Mouse (Mus musculus): ENCODE measurements around the gene Fem1a. TPM values are rescaled to one million over a fixed set of nuclear protein-coding genes. Genes with fewer than 3 reads are reported as not detected.
A peak's percentile ranks its signal among the peaks of the same experiment; 100 is the strongest.

Fem1a gene
- total and polyA plus RNA-seq, 2 experiments from 2014 or later = 37.1 to 82.1 TPM

DNA sequence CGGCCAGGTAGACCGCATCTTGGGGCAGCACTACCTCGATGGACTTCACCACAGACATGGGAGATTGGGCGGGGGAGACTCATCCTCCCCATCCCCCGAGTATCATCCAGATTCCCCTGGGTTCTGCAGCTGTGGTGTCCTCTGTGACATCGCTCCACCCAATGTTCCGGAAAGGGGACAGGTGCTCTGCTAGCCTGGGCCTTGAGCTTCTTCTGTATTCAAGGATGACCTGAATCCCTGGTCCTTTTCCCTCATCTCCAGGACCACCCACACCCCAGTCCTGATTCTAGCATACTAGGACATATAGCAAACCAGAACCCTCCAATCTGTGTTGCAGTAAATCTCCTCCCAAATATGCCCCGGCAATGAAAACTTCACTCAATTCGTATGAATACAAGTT, 43.6 kb downstream of the Fem1a start, which contains the start of gene Arrdc5:
Gene Arrdc5, minus strand, starts transcription at position 101 of the 400 bp plus-strand sequence.
- 86% methylated on average over 9 of the region's 9 CpGs for WGBS
- Histone ChIP-seq H3K27ac (ENCODE audit: low read depth) (no peak within 1 kb of the TSS), H3K4me1 (ENCODE audit: control insufficient read depth, insufficient read depth) (peaks cover 19% of the 10 kb centered on the region), H3K4me3 (ENCODE audit: low read depth, low read length) (no peak within 1 kb of the TSS), H3K9ac (replicated peaks; ENCODE audit: low read depth, low read length) (no peak within 1 kb of the TSS), H3K9me3 (replicated peaks; ENCODE audit: control insufficient read depth, low read length) (no peaks in the 10 kb centered on the region), H3K27me3 (ENCODE audit: control insufficient read depth, insufficient read depth, low read length) (no peaks in the 10 kb centered on the region), H3K36me3 (replicated peaks; ENCODE audit: control insufficient read depth, insufficient read depth, low read length) (no peaks in the 10 kb centered on the region), H3K4me2 (ENCODE audit: low read depth, low read length) (no peak within 1 kb of the TSS)
- ATAC-seq (ENCODE audit: insufficient read depth, low read depth) (no peak), DNase-seq (ENCODE audit: low spot score) (no peak)
- TF ChIP-seq CTCF (IDR thresholded peaks at IDR 0.05; ENCODE audit: low read depth) (no peak), EP300 (IDR thresholded peaks at IDR 0.05; ENCODE audit: low read depth) (no peak)

- no peak for DNase-seq (ENCODE audit: low spot score)
- 0 out of 2 replicates have a peak, but pooled peaks have one; percentile 18 for ATAC-seq (ENCODE audit: insufficient read depth, low read depth)
- WGBS = 30% methylated on average over 13 of the region's 13 CpGs
- no peaks in the 10 kb centered on the region for H3K36me3 ChIP-seq (replicated peaks; ENCODE audit: control insufficient read depth, insufficient read depth, low read length)
- H3K27me3 ChIP-seq (ENCODE audit: control insufficient read depth, insufficient read depth, low read length) = no peaks in the 10 kb centered on the region
- peaks cover 22% of the 10 kb centered on the region for H3K4me1 ChIP-seq (ENCODE audit: control insufficient read depth, insufficient read depth)
- TF ChIP-seq CTCF (IDR thresholded peaks at IDR 0.05; ENCODE audit: low read depth) (no peak), EP300 (IDR thresholded peaks at IDR 0.05; ENCODE audit: low read depth) (no peak)
- H3K9me3 ChIP-seq (replicated peaks; ENCODE audit: control insufficient read depth, low read length) = no peaks in the 10 kb centered on the region
- H3K4me3 ChIP-seq (ENCODE audit: low read depth, low read length) = peak overlapping the region; percentile 90; the same call in 1 of the 2 replicates
- H3K27ac ChIP-seq (ENCODE audit: low read depth) = peak overlapping the region; percentile 82
- no peak overlapping the region; the same call in 1 of the 2 replicates for H3K9ac ChIP-seq (replicated peaks; ENCODE audit: low read depth, low read length)
- peak overlapping the region; percentile 100 for H3K4me2 ChIP-seq (ENCODE audit: low read depth, low read length)
These were observed 45.9 kb downstream of the Fem1a start for GRCm38 (mm10) chr17:56302363-56302996.

- peaks cover 22% of the 10 kb centered on the region for H3K4me1 ChIP-seq (ENCODE audit: control insufficient read depth, insufficient read depth)
- DNase-seq (ENCODE audit: low spot score) = peak; percentile 82
- no peaks in the 10 kb centered on the region for H3K27me3 ChIP-seq (ENCODE audit: control insufficient read depth, insufficient read depth, low read length)
- no peaks in the 10 kb centered on the region for H3K36me3 ChIP-seq (replicated peaks; ENCODE audit: control insufficient read depth, insufficient read depth, low read length)
- peak within 1 kb of the TSS; percentile 82 for H3K27ac ChIP-seq (ENCODE audit: low read depth)
- TF ChIP-seq EP300 (IDR thresholded peaks at IDR 0.05; ENCODE audit: low read depth) (no peak), CTCF (IDR thresholded peaks at IDR 0.05; ENCODE audit: low read depth) (no peak)
- ATAC-seq (ENCODE audit: insufficient read depth, low read depth) = peak; percentile 72
- whole genome bisulfite sequencing = under 1% methylated on average over 43 of the region's 43 CpGs
- no peaks in the 10 kb centered on the region for H3K9me3 ChIP-seq (replicated peaks; ENCODE audit: control insufficient read depth, low read length)
- H3K9ac ChIP-seq (replicated peaks; ENCODE audit: low read depth, low read length) = peak within 1 kb of the TSS; percentile 65
- peak within 1 kb of the TSS; percentile 100 for H3K4me2 ChIP-seq (ENCODE audit: low read depth, low read length)
- H3K4me3 ChIP-seq (ENCODE audit: low read depth, low read length) = peak within 1 kb of the TSS; percentile 90
These were observed 46.7 kb downstream of the Fem1a start, which contains the start of gene Uhrf1 for GRCm38 (mm10) chr17:56303160-56303846. TSS of gene Uhrf1 (plus strand) at chr17:56303321.

- peak overlapping the region; percentile 90 for H3K4me3 ChIP-seq (ENCODE audit: low read depth, low read length)
- peak overlapping the region; percentile 100 for H3K4me2 ChIP-seq (ENCODE audit: low read depth, low read length)
- peaks cover 22% of the 10 kb centered on the region for H3K4me1 ChIP-seq (ENCODE audit: control insufficient read depth, insufficient read depth)
- H3K27ac ChIP-seq (ENCODE audit: low read depth) = peak overlapping the region; percentile 82
- peak overlapping the region; percentile 65 for H3K9ac ChIP-seq (replicated peaks; ENCODE audit: low read depth, low read length)
- H3K9me3 ChIP-seq (replicated peaks; ENCODE audit: control insufficient read depth, low read length) = no peaks in the 10 kb centered on the region
- 0 out of 2 replicates have a peak, but pooled peaks cover 5% of the 10 kb centered on the region for H3K36me3 ChIP-seq (replicated peaks; ENCODE audit: control insufficient read depth, insufficient read depth, low read length)
- peak; percentile 42; the same call in 1 of the 2 replicates for TF ChIP-seq EP300 (IDR thresholded peaks at IDR 0.05; ENCODE audit: low read depth)
- TF ChIP-seq CTCF (IDR thresholded peaks at IDR 0.05; ENCODE audit: low read depth) = no peak
- DNase-seq (ENCODE audit: low spot score) (peak; percentile 94), ATAC-seq (ENCODE audit: insufficient read depth, low read depth) (peak; percentile 94)
- no peaks in the 10 kb centered on the region for H3K27me3 ChIP-seq (ENCODE audit: control insufficient read depth, insufficient read depth, low read length)
- WGBS = under 1% methylated on average over 67 of the region's 68 CpGs
These were observed 47.4 kb downstream of the Fem1a start for GRCm38 (mm10) chr17:56303847-56304586.

DNA sequence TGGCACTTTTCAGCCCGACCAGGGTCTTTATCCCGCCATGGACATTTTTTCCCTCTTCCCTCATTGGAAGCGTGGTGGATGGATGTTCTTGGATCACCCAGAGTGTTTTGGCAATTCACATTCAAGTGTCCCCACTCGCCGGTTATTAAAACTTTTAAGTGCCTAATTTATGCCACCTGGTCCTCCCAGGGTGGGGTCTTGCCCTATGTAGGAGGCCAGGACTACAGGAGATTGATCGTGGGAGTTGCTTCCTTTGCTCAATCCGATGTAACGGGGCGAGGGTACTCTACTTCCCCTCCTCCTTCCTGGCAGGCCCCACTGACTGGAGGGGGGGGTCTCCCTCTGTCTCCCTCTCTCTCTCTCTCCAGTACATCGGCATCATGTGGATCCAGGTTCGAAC, 48.1 kb downstream of the Fem1a start:
- H3K4me2 ChIP-seq (ENCODE audit: low read depth, low read length) = peak overlapping the region; percentile 100
- H3K27ac ChIP-seq (ENCODE audit: low read depth) = no peak overlapping the region
- 0 out of 2 replicates have a peak, but pooled peaks cover 8% of the 10 kb centered on the region for H3K36me3 ChIP-seq (replicated peaks; ENCODE audit: control insufficient read depth, insufficient read depth, low read length)
- peaks cover 22% of the 10 kb centered on the region for H3K4me1 ChIP-seq (ENCODE audit: control insufficient read depth, insufficient read depth)
- TF ChIP-seq EP300 (IDR thresholded peaks at IDR 0.05; ENCODE audit: low read depth) = no peak
- TF ChIP-seq CTCF (IDR thresholded peaks at IDR 0.05; ENCODE audit: low read depth) = no peak
- H3K4me3 ChIP-seq (ENCODE audit: low read depth, low read length) = peak overlapping the region; percentile 90
- DNase-seq (ENCODE audit: low spot score) = no peak
- no peaks in the 10 kb centered on the region for H3K27me3 ChIP-seq (ENCODE audit: control insufficient read depth, insufficient read depth, low read length)
- no peaks in the 10 kb centered on the region for H3K9me3 ChIP-seq (replicated peaks; ENCODE audit: control insufficient read depth, low read length)
- peak overlapping the region; percentile 57 for H3K9ac ChIP-seq (replicated peaks; ENCODE audit: low read depth, low read length)
- no peak for ATAC-seq (ENCODE audit: insufficient read depth, low read depth)
- WGBS = 20% methylated on average over 11 of the region's 11 CpGs
